Mouse (Mus musculus): Measurements from ENCODE around the gene Tmem114.
A peak's percentile ranks its signal among the peaks of the same experiment; 100 is the strongest.

The Tmem114 gene

GRCm38 (mm10) chr16:8424971-8425330 lies at the start of gene Tmem114:
TSS of gene Tmem114 (minus strand) at chr16:8425136.
- DNase-seq (ENCODE audit: low spot score in 2 of 2) = no peak

- peak; percentile 78 to 83 for DNase-seq (ENCODE audit: low spot score in 2 of 2)
These were observed 45.9 kb upstream of the Tmem114 start, which contains the start of gene Mettl22 for GRCm38 (mm10) chr16:8470603-8471481. TSS of gene Mettl22 (plus strand) at chr16:8470788.

DNA sequence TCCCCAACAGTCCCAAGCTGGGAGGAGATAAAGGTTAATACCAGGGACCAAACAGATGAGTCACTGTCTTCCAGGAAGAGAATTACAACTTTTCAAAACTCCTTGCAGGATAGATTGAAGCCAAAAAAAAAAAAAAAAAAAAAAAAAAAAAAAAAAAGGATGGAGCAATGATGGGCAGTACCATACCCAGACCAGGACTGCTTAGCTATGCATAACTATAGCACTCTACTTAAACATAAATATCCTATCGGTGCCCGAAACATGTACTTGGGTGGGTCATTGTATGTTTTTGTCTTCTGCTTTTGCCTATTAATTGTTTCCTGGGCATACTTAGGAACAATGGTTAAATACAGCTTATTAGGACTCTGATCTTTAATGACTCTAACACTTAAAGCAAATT lies 45.2 kb upstream of the Tmem114 start:
- no peak for DNase-seq (ENCODE audit: low spot score in 2 of 2)

DNA sequence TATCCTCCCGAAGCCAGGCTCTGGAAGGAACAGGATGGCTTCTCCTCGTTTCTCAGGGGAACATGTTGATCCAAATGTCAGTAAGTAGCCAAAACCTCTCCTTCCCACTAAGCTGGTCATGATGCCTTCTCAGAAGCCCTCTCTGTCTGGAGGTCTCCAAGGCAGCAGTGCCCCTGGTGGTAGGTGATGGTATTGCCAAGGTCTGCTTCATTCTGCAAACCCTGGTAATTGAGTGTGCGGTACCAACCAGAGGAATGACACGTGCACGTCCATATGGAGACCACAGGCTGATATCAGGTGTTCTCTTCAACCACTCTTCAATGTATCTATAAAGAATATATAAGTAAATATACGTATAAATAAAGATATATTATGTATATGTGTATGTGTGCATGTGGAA lies 34.2 kb upstream of the Tmem114 start:
- peak; percentile 43 to 52 for DNase-seq (ENCODE audit: low spot score in 2 of 2)

DNA sequence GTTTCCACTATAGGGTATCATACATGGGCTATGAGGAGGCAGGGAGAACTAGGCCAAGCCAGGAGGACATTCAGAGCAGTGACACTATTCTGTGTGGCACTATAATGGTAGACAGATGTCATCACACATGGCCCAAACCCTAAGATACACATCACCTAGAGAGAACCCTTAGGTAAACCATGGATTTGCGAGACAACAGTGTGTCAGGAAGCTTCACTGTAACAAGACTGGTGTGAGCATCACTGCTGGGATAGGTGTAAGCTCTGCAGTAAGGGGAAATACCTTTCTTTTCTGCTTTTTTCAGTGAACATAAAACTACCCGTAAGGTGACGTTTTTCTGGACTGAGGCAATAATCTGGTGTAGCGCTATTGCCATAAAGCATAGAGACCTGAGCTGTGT lies 33.5 kb upstream of the Tmem114 start:
- DNase-seq (ENCODE audit: low spot score in 2 of 2) = no peak

GRCm38 (mm10) chr16:8455221-8455620 lies 30.3 kb upstream of the Tmem114 start:
- DNase-seq (ENCODE audit: low spot score in 2 of 2) = no peak

DNA sequence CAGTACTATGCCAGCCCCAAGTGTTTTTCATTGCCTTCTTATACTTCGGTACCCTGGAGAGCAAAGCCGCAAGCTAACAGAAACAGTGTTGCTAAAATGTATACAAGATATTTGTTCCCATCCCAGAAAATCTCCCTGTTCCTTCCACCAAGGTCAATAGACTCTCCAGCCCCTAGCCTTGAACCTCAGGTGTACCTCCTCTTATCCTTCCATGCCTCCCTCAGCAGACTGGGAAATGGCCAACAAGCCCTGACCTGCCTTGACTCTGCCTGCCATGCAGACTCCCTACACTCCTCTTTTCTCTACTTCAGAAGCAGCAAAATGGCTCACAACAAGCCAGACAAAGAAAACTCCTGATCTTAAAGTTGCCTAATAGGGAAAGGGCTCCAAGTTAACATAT lies 28.4 kb upstream of the Tmem114 start:
- DNase-seq (ENCODE audit: low spot score in 2 of 2) = no peak

- DNase-seq (ENCODE audit: low spot score in 2 of 2) = no peak
These were observed 21.3 kb upstream of the Tmem114 start for GRCm38 (mm10) chr16:8446256-8446655.

GRCm38 (mm10) chr16:8444911-8445310 lies 20.0 kb upstream of the Tmem114 start:
- no peak for DNase-seq (ENCODE audit: low spot score in 2 of 2)

GRCm38 (mm10) chr16:8432616-8433015 lies 7.7 kb upstream of the Tmem114 start:
- no peak for DNase-seq (ENCODE audit: low spot score in 2 of 2)

GRCm38 (mm10) chr16:8429531-8429930 lies 4.6 kb upstream of the Tmem114 start:
- DNase-seq (ENCODE audit: low spot score in 2 of 2) = no peak

GRCm38 (mm10) chr16:8425736-8426135 lies 800 bp upstream of the Tmem114 start:
- no peak for DNase-seq (ENCODE audit: low spot score in 2 of 2)

DNA sequence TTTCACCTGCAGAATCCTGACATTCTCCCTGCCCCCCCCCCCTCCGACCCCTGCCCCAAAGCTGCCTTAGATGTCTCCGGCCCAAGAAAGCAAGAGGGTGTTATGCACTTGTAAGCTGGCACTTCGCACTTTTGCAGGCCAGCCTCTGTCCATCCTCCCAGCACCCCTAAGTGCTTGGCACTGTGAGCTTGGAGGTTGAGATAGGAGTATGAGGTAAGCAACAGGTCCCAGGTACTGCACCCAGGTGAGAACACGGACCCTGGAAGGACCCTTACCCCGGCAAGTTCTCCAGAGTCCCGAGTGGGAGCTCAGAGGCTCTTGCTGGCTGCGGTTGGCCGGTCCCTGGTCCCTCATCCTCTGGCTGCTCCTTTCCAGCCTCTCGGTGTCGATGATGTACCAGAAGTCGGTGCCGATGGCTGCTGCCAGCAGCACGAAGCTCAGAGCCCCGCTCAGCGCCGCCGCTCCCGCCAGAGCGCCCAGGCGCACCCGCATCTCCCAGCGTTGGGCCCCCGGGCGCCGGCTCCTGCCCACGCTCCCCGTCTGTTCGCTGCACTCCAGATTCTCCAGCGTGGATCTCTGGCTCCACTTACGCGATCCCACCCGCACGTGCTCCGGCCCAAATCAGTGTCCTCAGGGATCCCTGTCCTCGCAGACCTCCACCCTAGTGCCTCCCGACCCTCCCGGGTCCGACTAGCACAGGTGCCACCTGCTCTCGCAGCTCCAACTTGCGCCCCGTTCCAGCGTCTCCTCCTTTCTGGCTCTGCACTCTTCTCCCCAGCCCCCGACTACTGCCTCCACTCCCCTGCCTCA lies 570 bp downstream of the Tmem114 start:
- DNase-seq (ENCODE audit: low spot score in 2 of 2) = peak in 1 of 2 experiments; percentile 43

GRCm38 (mm10) chr16:8423626-8424114 lies 1.3 kb downstream of the Tmem114 start:
- no peak for DNase-seq (ENCODE audit: low spot score in 2 of 2)

DNA sequence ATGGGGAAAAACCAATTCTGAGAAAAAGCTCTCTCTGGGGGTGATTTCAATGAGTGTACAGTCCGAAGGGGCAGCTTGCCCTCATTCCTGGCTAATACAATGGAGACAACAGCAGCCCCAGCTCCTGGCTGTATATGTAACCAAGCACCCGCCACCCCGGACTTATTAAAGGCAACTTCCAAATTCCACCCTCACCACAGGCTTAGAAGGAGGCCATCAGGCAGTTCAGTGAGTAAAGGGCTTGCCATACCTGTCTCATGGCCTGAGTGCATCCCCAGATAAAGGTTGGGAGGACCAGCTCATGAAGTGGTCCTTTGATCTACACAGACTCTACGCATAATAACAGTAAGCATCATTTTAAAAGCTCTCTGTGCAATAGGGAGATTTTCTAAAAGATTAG lies 4.1 kb downstream of the Tmem114 start:
- no peak for DNase-seq (ENCODE audit: low spot score in 2 of 2)

- no peak for DNase-seq (ENCODE audit: low spot score in 2 of 2)
These were observed 4.6 kb downstream of the Tmem114 start for GRCm38 (mm10) chr16:8420381-8420780.

- DNase-seq (ENCODE audit: low spot score in 2 of 2) = no peak
These were observed 5.3 kb downstream of the Tmem114 start for GRCm38 (mm10) chr16:8419666-8420065.

DNA sequence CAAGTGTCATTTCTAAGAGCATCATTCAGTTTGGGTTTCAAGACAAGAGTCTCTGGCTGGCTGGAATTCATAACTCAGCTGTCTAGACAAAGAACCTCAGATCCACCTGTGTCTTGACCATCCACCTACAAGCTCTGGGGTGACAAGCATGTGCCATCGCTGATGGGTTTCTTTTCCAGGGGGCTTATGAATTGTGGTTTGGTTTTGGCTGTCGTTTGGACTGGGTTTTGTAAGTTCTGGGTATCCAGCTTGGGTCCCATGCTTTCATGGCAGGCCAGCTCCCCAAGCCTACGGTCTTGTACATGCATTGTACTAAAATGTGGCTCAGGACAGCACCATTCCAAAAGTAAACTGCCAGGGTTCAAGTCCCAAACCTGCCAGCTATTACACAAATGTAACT lies 6.8 kb downstream of the Tmem114 start:
- no peak for DNase-seq (ENCODE audit: low spot score in 2 of 2)

DNA sequence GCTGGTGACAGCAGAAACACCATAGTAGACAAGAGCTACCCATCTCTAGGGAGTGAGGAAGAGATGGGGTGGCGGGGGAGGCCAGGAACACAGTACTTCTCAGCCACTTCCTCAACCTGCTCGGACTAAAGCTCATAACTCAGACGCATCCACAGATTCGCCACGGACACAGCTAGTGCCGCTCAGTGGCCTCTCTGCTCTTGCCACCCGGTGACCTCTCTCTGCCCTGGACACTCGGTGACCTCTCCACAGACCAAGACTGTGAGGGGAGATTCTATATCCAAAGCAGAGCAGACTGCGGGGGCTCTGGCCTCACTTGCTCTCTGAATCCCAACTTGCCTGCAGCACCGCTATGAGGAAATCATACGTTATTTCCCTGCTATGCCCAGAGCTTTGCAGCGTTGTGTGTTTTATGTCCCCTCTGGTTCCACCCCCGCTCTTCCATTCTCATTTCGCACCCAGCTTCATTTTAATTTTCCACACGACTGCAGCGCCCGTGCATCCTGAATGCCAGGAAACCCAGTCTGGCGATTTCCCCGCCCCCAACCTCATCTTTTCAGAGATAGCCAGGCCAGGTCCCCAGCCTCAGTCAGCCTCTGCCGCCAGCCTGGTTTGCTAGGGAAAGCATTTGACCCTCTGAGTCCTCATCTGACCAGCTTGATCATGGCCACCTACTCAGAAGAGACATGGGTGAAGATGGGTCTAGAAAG lies 7.8 kb downstream of the Tmem114 start:
- DNase-seq (ENCODE audit: low spot score in 2 of 2) = no peak

DNA sequence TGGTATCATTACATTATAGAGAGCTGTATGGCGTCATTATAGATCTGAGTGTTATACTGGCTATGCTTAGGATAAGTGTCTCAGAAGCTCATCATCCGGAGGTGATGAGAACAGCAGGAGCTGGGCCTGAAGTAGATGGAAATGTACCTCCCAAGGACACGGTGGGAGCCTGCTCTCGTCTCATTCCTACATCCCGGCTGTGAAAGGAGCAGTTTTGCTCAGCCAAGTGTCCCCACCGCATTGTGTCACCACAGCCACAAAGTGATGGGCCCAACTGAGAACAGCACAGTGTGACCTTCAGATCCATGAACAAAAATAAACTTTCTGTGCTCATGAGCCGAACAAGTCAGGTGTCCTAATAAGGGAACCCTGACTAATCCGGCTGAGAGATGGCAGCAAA lies 8.9 kb downstream of the Tmem114 start:
- no peak for DNase-seq (ENCODE audit: low spot score in 2 of 2)

DNA sequence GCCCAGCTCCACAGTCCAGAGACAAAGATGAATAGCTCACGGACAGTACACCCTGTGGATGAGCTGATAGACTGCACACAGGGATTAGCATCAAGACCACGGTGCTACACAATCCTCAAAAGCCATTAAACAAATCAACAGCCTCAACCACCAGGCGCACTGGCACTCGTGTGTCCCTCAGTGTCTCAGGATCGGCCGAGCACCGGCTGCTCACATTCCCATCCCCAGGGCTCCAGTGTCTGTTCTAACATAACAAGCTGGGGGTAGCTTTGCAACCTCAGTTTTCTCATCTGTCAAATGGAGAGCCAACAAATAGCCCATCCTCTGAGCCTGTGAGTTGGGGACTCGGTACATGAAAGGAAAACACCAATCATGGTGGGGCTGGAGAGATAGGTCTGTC lies 11.5 kb downstream of the Tmem114 start:
- no peak for DNase-seq (ENCODE audit: low spot score in 2 of 2)

DNA sequence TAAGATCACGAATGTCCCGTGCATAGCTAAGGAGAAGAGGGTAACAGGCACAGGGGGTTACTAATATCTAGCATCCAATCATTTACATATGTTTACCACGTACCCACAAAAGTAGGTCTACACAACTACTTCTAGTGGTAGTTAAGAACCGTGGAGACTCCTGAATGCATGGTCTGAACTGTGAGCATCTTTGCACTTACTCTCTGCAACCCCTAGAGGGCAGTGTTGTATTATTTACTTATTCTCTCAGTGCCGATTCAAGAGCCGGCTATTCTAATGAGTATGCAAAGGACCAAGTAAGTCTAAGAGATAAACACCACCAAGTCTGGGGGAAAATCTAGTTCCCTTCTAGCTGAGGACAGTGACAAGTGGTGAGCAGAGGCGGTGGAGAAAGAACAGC lies 12.7 kb downstream of the Tmem114 start:
- no peak for DNase-seq (ENCODE audit: low spot score in 2 of 2)
